Mouse (Mus musculus): Measurements from ENCODE around the gene Crtc1. TPM values are rescaled to one million over a fixed set of nuclear protein-coding genes. Genes with fewer than 3 reads are reported as not detected.

Crtc1 gene
- total RNA-seq, 1 experiment from 2014 or later, result 19.4 TPM

DNA sequence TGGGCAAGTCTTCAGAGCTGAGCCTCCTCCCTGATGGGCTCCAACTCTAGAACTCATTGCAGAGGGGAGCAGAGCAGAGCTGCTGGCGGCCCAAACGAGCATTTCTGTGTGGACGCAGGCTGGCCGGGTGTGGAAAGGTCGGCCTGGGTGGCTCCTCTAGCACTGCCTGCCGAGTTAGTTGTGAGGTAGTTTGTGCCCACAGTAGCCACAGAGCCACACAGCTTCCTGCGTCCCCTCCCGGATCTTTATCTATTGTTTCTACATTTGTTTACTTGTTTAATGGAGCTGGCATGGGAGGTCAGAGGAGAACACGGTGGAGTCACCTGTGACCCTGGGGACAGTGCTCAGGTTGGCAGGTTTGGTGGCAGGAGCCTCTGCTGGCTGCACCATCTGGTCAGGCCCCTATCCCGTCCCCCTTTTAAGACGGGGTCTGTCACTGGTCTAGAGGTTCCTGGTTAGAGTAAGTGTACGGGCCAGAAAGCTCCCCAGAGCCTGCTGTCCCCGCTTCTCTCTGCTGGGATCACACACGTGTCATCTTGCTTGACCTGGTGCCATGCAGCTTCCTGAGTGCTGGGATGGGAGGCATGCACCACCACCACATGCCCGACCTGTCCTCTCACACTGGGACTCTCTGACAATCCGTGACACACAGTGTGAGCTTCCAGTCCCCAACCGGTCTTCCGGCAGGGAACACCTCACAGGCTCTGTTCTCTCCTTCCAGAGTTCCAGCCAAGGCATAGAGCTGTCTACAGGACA, 17.9 kb downstream of the Crtc1 start:
- DNase-seq, result no peak

DNA sequence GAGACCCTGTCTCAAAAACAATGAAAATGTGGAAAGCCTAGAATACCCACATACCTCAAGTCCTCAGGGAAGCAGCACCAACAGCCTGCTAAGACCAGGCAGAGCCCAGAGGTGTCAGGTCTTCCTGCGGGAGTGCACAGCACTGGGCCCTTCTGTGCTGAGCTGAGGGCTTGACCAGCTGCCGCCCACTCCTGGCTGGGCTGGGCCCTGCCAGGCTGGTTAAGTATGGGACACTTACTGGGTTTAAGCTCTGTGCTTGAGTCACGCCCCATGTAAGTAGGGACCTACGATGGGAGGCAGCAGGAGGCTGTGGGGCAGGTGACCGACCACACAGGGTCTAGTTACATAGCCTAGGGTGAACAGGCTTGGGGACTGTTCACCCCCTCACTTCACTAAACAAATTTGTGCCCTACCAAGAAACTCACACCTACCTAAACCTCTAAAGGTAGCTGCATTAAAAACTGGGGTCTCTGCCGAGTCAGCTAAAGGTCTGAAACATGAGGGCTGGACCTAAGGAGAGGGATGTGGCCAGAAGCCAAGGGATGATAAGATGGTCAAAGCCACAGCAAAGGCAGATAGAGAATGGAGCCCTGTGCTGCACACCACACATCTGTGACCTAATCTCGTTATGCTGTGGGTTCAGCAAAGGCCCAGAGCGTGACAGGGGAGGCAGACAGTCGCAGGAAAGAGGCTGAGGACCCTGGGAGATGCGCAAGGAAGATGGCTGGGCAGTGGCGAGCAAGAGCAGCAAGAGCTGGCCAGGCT, 19.3 kb downstream of the Crtc1 start:
- DNase-seq, result no peak

DNA sequence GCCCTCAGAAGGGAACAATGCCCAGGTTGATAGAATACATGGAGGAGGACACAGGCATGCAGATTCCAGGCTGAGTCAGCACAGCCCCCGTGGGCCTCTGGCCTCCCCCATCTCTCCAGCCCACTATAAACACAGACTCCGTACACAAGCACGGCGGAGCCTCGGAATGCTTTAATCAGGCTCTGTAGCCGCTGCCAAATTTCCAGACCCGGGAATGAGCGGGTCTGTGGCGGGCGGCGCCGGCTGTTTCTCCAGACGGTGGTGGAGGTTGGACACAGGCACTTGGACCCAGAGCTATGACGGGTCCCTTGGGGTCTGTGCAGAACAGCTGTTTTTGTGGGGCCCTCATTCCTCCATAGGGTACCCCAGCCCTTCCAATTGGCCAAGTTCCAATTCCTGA, 20.4 kb downstream of the Crtc1 start:
- DNase-seq, result no peak

DNA sequence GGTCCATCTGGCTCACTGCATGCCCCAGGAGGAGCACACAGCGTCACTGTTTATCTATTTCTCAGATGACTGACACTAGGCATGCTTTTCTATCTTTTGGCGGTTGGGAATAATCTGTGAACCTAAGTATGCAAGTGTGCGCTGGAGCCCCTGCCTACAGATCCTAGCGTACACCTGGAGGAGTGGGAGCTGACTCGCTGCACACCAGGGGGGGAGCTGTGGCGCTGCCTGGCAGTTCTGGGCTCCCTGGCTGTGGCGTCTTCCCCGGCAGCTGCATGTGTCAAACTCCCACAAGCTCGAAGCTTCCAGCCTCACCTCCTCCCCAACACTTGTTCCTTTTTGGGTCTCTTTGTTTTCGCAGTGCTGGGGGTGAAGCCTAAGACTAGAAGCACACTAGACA, 21.5 kb downstream of the Crtc1 start:
- no peak for DNase-seq

DNA sequence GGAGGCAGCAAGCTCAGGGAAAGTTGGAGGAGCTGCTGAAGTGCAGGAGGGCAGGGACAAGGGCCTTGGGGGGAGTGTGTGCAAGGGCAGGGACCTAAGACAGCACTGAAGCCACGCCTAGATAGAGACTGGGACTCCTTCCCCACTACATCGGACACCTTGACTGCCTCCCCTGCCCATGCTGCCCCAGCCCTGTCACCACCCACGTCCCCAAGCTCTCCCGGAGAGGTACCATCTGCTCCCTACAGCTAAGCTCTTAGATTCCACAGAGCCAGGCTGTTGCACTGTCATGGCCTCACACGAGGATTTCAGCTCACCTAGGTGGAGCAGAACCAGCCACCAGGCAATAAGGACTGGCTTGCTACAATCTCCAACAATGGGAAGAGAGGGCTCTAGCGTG, 22.4 kb downstream of the Crtc1 start:
- no peak for DNase-seq

DNA sequence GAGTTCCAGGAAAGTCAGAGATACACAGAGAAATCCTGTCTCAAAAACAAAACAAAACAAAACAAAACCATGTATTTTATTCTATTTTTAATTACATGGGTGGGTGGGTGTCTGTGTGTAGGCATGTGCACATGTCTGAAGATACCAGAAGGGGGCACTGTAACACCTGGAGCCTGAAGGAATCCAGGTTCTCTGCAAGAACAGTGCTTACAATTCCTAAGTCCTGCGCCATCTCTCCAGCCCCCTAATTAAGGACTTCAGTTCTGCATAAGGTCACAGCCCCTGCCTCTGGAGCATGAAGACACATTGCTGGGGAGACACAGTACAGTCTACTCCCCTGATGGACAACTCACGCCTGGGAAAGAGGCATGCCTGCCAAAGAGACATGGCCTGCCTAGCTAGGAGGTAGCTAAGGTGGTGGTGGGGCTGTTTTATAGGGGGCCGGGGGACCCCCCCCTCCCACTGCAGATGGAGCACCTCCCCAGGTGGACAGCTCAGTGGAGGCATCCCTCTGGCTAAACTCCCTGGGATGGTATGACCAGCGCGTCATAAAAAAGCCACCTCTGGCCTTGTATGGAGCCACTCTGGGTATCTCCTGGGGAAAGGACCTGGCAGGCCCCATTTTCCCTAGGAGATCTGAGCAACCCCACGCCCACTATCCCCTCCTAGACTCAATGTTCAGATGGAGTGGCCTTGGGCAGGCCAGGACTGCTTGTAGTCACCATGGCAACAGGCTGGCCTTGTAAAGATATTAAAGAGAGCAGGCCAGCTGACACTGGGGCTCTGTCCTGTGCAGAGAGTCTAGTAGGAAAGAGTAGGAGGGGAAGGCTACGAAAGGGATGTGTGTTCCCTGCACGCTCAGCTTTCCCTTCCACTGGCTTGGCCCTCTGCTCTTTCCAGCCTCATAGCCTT, 23.6 kb downstream of the Crtc1 start:
- DNase-seq, result peak; percentile 81

DNA sequence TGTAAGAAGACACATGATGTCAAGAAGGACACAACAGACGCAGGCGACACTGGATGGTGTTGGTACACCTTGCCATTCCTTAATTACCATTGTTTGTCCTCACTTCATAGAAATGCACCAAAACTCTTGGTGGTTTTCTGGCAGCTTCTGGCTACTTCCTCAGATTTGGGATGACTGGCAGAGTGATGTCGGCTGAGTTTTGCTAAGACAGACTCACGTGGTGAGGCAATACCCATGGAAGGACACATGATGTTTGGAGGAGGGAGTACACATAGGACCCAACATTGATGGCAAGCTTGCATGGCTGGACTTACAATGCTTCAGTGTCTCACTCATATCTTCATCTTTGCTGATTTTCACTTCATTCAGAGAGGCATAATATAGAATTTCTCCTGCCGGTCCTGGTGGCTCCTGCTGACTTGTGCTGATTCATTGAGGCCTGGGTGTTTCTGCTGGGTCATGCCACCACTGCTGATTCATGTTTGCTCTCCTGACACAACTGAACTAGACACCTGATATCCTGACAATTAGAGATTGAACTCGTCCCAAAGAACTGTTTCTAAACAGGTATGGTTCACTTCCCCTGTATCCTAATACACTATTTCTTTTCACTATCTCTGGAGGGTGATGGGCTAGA, 25.0 kb downstream of the Crtc1 start:
- DNase-seq, result no peak

DNA sequence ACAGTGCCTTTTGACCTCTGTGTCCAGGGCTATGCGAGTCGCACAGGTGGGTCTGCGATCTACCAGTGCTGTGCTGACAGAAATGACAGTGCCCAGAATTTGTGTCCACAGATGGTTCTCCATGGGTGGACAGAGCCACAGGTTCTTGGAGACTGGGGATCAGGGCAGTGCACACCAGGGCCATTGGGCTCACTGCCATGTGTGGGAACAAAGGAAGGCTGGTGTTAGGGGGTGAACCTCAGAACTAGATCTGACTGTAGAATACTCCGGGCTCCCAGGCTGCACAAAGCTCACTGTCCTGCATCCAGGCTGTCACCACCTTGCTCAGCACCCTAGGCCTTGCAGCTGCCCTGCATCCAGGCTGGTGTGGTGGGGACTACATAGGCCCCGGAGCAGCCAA, 29.1 kb downstream of the Crtc1 start:
- no peak for DNase-seq

DNA sequence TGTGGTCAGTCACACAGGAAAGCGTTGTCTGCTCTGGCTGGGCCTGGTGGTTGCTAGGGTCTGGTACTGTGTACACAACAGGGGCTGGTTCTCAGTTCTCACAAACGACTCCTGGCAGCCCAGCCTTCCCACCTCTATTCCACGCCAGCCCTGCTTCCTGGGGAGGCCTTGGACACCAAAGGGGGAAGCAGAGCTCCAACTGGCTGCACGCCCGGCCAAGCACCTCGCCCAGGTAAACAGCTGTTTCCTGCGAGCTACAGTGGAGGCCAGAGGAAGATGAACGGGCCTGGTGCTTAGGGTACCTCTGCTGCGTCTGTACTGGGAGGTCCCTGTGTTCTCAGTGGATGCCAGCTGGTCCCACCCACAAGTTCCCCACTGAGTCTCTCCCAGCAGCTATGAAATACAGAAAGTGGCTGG, 29.9 kb downstream of the Crtc1 start:
- no peak for DNase-seq

DNA sequence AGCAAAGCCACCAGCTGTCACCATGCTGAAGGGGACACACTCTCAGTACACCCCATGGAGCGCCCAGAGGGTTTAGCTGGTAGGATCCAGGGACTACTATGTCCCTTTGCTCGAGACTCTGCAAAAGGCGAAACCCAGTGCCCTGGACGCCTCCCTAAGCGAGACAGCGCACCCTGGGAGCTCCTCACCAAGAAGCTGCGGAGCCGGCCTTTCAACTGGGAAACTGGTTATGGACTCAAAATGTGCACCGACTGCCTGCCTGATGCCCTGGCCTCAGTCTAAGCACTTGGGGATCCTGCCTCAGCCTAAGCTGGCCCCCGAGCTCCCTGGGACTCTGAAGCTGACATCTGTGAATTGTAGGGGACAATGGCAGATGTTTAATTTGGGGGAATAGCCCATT, 30.4 kb downstream of the Crtc1 start:
- no peak for DNase-seq

DNA sequence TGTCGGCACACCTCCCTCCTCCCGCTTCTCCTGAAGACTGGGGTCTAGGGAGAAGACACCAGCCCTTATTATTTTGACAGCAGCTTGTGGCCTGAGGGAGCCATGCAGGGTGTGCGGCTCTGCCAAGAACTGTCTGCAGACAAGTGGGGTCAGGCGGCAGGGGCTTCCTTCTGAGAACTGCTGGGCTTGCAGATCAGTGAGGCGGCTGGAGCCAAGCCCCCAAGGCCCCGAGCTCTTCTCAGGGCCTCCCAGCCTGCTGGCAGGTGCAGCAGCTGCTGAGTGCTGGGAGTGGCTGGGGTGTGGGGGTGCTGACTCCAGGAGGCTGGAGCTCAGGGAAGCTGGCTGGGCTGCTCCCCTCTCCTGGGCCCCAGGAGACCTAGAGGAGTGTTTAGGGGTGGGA, 31.1 kb downstream of the Crtc1 start:
- DNase-seq, result no peak

DNA sequence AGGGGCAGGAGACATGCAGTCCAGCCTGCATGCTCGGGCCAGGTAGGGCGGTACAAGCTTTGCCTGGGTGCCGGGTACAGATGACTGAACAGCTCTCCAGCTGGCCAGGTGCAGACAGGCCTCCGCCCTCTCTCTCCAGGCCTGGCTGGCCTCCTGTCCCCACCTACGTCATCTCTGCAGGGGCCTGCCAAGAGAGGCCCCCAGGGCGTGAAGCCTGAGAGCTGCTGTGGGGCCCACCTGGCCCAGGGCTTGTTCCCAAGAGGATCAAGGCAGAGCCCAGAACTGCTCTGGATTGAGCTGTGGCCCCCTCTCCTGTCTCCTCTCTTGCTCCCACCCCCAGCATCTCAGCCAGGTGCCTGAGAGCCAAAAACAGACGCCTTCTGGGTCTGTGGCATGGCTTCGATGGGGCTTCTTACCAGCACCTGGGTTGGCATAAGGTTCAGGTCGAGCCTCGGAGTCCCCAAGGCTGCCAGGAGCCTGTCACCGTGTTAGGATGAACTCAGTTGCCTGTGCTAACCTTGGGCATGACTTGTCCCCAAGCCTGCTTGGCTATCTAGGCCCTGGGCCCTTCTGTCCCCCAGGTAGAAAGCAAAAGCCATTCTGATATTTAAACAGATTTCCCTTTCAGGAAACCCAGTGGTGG, 32.8 kb downstream of the Crtc1 start:
- no peak for DNase-seq

DNA sequence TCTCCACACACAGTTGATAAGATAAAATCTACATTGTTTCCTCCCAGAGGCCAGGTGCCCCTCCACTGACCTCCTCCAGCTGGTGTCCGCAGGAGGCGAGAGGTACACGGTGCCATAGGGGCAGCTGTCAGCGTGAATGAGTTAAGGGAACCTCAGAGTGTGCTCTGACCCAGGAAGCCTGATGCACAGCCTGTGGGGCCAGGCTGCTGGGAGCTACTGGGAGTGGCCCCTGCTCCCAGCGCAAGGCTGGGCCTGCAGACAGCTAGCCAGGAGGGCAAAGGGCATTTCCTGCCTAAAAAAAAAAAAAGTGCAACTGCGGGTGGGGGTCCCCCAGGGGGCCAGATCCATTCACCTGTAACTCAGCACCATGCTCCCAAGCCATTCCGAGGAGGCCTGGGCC, 34.2 kb downstream of the Crtc1 start:
- DNase-seq, result no peak

DNA sequence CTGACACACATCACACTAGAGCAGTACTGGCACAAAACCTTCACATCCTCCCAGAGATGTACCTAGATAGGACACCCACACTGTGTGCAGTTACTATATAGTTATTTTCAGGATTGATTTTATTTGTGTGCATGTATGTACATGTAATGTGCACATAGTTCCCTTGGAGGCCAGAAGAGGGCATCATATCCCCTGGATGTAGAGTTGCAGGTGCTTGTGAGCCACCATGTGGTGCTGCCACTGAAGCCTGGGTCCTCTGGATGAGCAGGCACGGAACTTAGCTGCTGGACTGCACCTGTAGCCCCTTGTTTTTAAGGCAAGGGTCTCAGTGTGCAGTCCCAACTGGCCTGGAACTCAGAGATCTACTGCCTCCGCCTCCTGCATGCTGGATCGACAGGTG, 35.2 kb downstream of the Crtc1 start:
- DNase-seq, result no peak

DNA sequence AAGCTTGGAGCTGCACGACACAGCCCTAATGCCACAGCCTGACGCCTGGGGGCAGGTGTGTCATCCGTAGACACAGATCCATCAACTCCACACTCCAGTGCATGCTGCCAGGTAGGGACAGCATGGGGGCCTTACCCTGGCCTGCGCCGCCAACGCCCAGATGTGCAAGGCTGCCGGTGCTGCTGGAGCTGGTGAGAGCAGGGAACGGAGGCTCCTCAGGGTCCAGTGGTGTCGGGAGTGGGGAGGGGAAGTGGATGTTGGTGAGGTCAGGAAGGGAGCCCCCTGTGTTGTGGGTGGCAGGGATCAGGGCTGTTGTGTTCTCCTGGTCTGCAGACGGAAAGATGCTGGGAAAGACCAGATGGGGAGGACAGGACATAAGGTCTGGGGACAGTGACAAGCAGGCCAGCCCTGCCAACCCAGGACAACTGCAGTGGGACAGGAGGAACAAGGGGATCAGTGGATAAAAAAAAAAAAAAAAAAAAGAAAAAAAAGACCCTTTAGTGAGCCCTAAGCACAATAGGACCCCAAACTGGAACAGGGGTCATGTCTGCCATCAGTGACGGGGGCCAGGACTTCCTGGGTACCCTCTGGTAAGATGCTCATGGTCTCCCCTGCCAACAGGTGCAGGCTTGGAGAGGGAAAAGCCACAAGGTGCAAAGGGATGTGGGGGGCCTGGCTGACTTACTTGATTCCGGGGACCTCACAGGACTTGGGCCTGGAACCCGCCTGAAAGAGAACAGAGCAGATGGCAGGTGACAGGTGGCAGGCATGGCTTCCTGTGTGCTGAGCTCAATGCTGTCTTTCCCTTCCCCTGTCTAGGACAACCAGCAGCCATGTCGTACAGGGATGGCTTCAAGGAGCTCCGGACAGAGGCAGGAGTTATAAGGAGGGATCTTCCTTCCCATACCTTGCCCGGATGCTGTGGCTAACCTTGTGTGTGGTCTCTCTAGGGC, 41.5 kb downstream of the Crtc1 start:
- no peak for DNase-seq

DNA sequence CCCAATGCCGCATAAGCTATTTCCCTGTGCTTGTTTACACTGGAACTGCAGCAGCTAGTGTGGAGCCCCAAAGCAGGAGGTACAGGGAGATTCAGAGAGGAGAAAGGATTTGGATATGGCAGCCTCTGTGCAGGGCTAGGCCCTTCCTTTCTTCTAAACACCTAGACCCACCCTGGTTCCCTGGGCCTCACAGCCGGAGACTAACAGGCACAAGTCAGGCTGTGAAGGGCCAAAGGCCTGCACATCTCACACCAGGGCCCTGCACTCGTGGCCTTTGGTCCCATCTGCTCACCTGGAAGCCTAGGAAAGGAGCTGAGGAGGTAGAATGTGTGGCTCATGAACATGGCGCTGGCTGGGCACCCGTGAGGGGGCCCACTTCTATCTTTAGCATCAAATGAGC, 43.2 kb downstream of the Crtc1 start:
- DNase-seq, result no peak

DNA sequence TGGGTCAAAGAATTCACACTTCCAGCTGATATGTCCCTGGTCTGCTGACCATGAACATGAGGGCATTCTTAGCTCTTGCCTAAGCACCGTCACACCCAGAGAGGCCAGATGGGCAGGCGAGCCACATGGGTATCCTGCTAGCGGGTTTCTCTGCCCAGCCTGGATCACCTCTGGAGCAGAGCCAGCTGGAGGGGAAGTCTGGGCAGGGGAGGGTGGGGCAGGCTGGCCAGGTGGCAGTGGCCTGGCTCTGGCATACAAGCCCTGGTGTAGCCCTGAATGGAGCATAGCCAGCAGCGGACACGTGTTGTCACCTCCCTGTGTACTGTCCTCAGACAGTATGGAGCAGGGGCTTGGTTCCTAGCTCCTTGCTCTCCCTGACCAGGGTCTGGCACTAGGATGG, 43.7 kb downstream of the Crtc1 start:
- peak; percentile 75 for DNase-seq

DNA sequence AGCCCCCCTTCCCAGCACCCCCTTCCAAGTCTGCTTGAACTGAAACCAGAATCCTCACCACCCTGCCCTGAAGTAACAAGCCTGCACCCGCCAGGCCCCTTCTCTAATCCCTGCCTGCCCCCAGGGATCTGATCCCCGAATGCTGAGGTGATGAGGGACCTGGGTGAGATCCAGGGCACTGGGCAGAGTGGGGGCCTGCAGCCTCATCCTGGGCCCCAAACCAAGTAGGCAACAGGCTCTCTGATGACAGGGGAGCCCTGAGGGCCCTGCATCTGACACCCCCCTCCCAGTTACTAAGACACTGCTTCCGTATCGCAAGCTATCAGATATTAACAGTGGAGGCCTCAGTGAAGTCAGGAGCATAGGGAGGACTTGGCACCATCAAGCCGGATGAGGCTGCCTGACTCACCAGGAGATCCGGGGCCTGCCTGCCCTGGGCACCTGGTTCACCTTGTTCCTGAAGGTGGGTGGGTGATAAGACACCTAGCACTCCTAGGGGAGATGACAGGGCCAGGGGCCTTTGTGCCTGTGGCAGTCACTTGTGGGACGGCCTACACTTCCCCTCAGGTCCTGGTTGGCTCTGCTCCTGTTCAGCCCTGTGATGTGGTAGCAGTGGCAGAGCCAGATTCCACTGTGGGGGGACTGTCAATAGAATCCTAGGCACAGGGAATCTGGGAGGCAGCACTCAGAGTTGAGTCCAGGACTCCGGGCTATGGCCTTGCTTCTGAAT, 44.9 kb downstream of the Crtc1 start:
- DNase-seq, result no peak

DNA sequence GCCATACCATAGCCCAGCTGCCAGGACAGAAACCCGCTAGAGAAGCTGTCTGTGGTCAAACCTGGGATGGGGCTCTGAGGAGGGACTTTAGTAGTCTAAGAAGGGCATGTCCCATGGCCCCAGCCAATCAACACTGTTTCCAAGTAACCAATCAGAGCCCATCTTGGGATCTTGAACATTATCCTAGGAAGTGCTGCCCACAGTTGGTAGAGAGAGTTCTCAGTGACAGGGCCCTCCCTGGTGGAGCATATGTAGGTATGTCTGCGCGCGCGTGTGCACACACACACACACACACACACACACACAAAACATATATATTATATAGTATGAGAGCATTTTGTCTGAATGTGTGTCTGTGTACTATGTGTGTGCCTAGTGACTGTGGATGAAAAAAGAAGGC, 46.3 kb downstream of the Crtc1 start:
- DNase-seq, result no peak

DNA sequence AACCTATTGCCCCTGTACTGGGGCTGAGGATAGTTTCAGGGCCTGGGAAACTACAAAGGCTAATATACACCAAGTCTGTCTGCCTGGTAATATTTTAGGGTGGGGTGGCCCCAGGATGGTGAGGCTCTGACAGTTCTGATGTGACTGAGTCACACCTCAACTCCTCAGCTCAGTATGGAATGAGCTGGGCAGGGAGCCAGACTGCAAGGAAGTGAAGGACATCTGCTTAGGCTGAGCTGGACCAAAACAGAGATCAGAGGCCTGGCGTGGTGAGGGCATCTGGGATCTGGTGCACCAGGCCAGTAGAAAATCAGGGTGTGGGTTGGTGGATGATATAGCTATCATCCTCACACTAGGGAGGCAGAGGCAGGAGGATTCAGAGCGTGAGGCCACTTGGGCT, 49.7 kb downstream of the Crtc1 start:
- DNase-seq, result peak; percentile 63
